Mouse (Mus musculus): ENCODE data around the gene Synj2bp.

- TF ChIP-seq CTCF (IDR thresholded peaks at IDR 0.05; ENCODE audit: insufficient read depth, low read depth, low read length) (no peak), POLR2A (IDR thresholded peaks at IDR 0.05; ENCODE audit: insufficient read depth, low read depth, low read length) (no peak)
Observed at GRCm38 (mm10) chr12:81549286-81549685, 16.6 kb upstream of the Synj2bp start.
